Mouse (Mus musculus): Measurements from ENCODE around the gene Rpl35a.

Rpl35a gene

Small RNA genes lying within 50 kb of the gene (microRNA-seq; reads per million reads assigned to microRNA genes)
- gene Gm22231 (0 reads per million in 2 experiments), gene Mir1947 (14.9 to 15.8 reads per million in 2 experiments)
